Mouse (Mus musculus) thymus, postnatal 36 days (tissue): ENCODE data around the gene Socs4.

Experiments used
- DNase-seq, 2 experiments: peaks; one replicate each; pipeline ENCODE4 v3.0.0; 2022; ENCODE audit warnings: mixed read lengths in 2 of 2

Socs4 gene

GRCm38 (mm10) chr14:47276637-47277393 is at the start of gene Socs4, which contains the start of gene Wdhd1:
TSS of gene Socs4 (plus strand) at chr14:47276931.
TSS of gene Wdhd1 (minus strand) at chr14:47276857.
- DNase-seq: peak; percentile 95 to 97

- no peak for DNase-seq
Measured at GRCm38 (mm10) chr14:47229796-47230376, 46.8 kb upstream of the Socs4 start.

GRCm38 (mm10) chr14:47233602-47234001 is 43.1 kb upstream of the Socs4 start:
- no peak for DNase-seq

GRCm38 (mm10) chr14:47234032-47234431 is 42.7 kb upstream of the Socs4 start:
- DNase-seq: no peak

GRCm38 (mm10) chr14:47234526-47235250 is 42.0 kb upstream of the Socs4 start:
- peak in 1 of 2 experiments; percentile 33 for DNase-seq

GRCm38 (mm10) chr14:47236491-47236890 is 40.2 kb upstream of the Socs4 start:
- DNase-seq: no peak

GRCm38 (mm10) chr14:47237286-47237685 is 39.4 kb upstream of the Socs4 start:
- DNase-seq: no peak

- no peak for DNase-seq
Measured at GRCm38 (mm10) chr14:47240600-47240999, 36.1 kb upstream of the Socs4 start.

- DNase-seq: no peak
Measured at GRCm38 (mm10) chr14:47241046-47241445, 35.7 kb upstream of the Socs4 start.

GRCm38 (mm10) chr14:47242753-47243152 is 34.0 kb upstream of the Socs4 start:
- no peak for DNase-seq

GRCm38 (mm10) chr14:47249839-47250238 is 26.9 kb upstream of the Socs4 start:
- peak in 1 of 2 experiments; percentile 6 for DNase-seq

GRCm38 (mm10) chr14:47264866-47265265 is 11.9 kb upstream of the Socs4 start:
- no peak for DNase-seq

GRCm38 (mm10) chr14:47265829-47266228 is 10.9 kb upstream of the Socs4 start:
- no peak for DNase-seq

GRCm38 (mm10) chr14:47269056-47269455 is 7.7 kb upstream of the Socs4 start:
- no peak for DNase-seq

- DNase-seq: no peak
Measured at GRCm38 (mm10) chr14:47269706-47270105, 7.0 kb upstream of the Socs4 start.

- DNase-seq: no peak
Measured at GRCm38 (mm10) chr14:47273751-47274150, 3.0 kb upstream of the Socs4 start.

- no peak for DNase-seq
Measured at GRCm38 (mm10) chr14:47275417-47275816, 1.3 kb upstream of the Socs4 start.

GRCm38 (mm10) chr14:47276036-47276603 is 611 bp upstream of the Socs4 start:
- peak in 1 of 2 experiments; percentile 21 for DNase-seq

- no peak for DNase-seq
Measured at GRCm38 (mm10) chr14:47279058-47279457, 2.3 kb downstream of the Socs4 start.

- DNase-seq: no peak
Measured at GRCm38 (mm10) chr14:47281535-47281934, 4.8 kb downstream of the Socs4 start.

- DNase-seq: no peak
Measured at GRCm38 (mm10) chr14:47283568-47283967, 6.8 kb downstream of the Socs4 start.

- no peak for DNase-seq
Measured at GRCm38 (mm10) chr14:47285271-47285670, 8.5 kb downstream of the Socs4 start.

- no peak for DNase-seq
Measured at GRCm38 (mm10) chr14:47286215-47286614, 9.5 kb downstream of the Socs4 start.
